Mouse (Mus musculus) liver, embryonic 14.5 days (tissue): ENCODE measurements around the gene Bak1.

Source experiments
- CTCF ChIP-seq: IDR thresholded peaks from 2 replicates; pipeline ENCODE4 v1.5.1; 2016; ENCODE audit warnings: antibody characterized with exemption, low read depth, control low read depth
- EP300 ChIP-seq: IDR thresholded peaks from 2 replicates; pipeline ENCODE4 v1.6.1; 2016; ENCODE audit warnings: antibody characterized with exemption, low read depth

DNA sequence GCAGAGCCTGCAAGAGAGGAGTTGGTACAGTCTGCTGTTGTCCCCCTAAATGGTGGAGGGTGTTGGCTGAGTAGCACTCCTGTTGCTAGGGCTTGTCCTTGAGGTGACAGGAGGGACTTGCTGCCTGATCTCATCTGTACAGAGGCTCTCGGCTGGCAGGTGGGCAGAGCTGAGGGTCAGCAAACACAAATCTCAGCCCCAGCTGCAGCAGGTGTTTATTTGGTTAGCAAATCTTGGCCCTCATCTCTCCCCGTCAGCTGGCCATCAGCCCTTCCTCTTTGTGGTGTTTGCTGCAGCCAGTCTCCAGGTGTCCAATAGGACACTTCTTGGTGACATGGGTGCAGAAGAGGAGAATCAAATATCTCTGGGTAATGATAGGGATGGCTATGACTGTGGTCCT is 35.4 kb upstream of the Bak1 start:
- TF ChIP-seq CTCF (no peak), EP300 (no peak)
